ENCODE assay signal across 9 mouse cellular contexts in the genomic region with DNA sequence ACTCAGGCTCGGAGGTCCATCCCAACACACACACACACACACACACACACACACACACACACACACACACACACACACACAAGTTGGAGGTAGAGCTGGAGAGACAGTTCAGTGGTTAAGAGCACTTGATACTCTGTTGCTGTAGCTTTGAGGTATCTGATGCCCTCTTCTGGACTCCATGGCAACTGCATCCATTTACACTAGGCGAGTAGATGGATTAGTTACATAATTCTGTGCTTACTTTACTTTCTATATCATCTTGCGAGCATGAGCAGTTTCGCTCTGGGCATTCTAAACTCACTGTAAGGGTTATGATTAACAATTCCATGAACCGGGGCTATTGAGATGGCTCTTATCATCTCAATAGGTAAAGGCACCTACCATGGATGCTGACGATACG. TPM values are rescaled to one million over a fixed set of nuclear protein-coding genes. Genes with fewer than 3 reads are reported as not detected.
DNase-seq lines count a peak whose midpoint lies in the region; ATAC-seq lines count a peak whose summit lies in the region.
"Had no signal": no experiment of that assay in that cellular context is flagged by ENCODE, and none has a peak within 500 bp of the region (broad histone marks: within the 10 kb centered on the region; RNA-seq: fewer than 3 reads in every experiment).

No protein-coding gene starts in this region.

- no peak overlapping the region for H3K27ac ChIP-seq in kidney, embryonic 14.5 days (ENCODE audit: low read depth, low read length)
- no peak overlapping the region for H3K27ac ChIP-seq in intestine, embryonic 15.5 days
- H3K27ac ChIP-seq: embryonic facial prominence, embryonic 15.5 days had no signal

- intact Hi-C loops in left cerebral cortex, postnatal 4 days (cut with DNase I), result no loop called here

- no peaks in the 10 kb centered on the region for H3K9me3 ChIP-seq in kidney, embryonic 14.5 days (ENCODE audit: control insufficient read depth, low read length)
- no peaks in the 10 kb centered on the region for H3K9me3 ChIP-seq in intestine, embryonic 15.5 days
- H3K9me3 ChIP-seq: embryonic facial prominence, embryonic 15.5 days had no signal

- no peak for ATAC-seq in kidney, embryonic 14.5 days (ENCODE audit: low FRiP score, low TSS enrichment)
- peak; percentile 58 for ATAC-seq in intestine, embryonic 15.5 days

- no peak overlapping the region for H3K4me3 ChIP-seq in kidney, embryonic 14.5 days (ENCODE audit: low read length)
- H3K4me3 ChIP-seq in intestine, embryonic 15.5 days (replicated peaks), result no peak overlapping the region
- H3K4me3 ChIP-seq: embryonic facial prominence, embryonic 15.5 days had no signal

- no peaks in the 10 kb centered on the region; the same call in 1 of the 2 replicates for H3K27me3 ChIP-seq in kidney, embryonic 14.5 days (ENCODE audit: control insufficient read depth, insufficient read depth, low read length)
- no peaks in the 10 kb centered on the region for H3K27me3 ChIP-seq in intestine, embryonic 15.5 days (replicated peaks)
- H3K27me3 ChIP-seq: embryonic facial prominence, embryonic 15.5 days had no signal

- WGBS in kidney, embryonic 14.5 days, result 69% methylated on average over 7 of the region's 7 CpGs
- WGBS in intestine, embryonic 15.5 days, result 54% methylated on average over 7 of the region's 7 CpGs

- H3K4me1 ChIP-seq in kidney, embryonic 14.5 days (ENCODE audit: control insufficient read depth, insufficient read depth, low read length), result peaks cover 4% of the 10 kb centered on the region; the same call in 1 of the 2 replicates
- peaks cover 5% of the 10 kb centered on the region; the same call in 1 of the 2 replicates for H3K4me1 ChIP-seq in intestine, embryonic 15.5 days (replicated peaks)

- no peaks in the 10 kb centered on the region for H3K36me3 ChIP-seq in kidney, embryonic 14.5 days (ENCODE audit: control insufficient read depth, insufficient read depth, low read length)
- H3K36me3 ChIP-seq in intestine, embryonic 15.5 days, result no peaks in the 10 kb centered on the region
- H3K36me3 ChIP-seq: embryonic facial prominence, embryonic 15.5 days had no signal

- peak; percentile 57 for DNase-seq in kidney, adult 11 months
- peak; percentile 77 for DNase-seq in ES-CJ7 (ENCODE audit: low read depth, low spot score)
- peak; percentile 68 for DNase-seq in cerebellum, adult 9-11 months
- DNase-seq in left cerebral cortex, postnatal 4 days, result peak; percentile 35
- DNase-seq in retina, postnatal 1 day, result peak; percentile 69
- DNase-seq in gastrocnemius, postnatal 4 days (ENCODE audit: low spot score in 2 of 2), result no peak

- no peak overlapping the region for H3K4me2 ChIP-seq in kidney, embryonic 14.5 days (replicated peaks; ENCODE audit: low read depth, low read length)
- H3K4me2 ChIP-seq in intestine, embryonic 15.5 days (replicated peaks), result no peak overlapping the region
- H3K4me2 ChIP-seq: embryonic facial prominence, embryonic 15.5 days had no signal

- H3K9ac ChIP-seq in kidney, embryonic 14.5 days (ENCODE audit: low read depth, low read length), result no peak overlapping the region
- H3K9ac ChIP-seq in intestine, embryonic 15.5 days, result no peak overlapping the region
- H3K9ac ChIP-seq: embryonic facial prominence, embryonic 15.5 days had no signal

RNA-seq across cellular contexts. Expression of gene Tmem130, which starts 8.6 kb away (rescaled TPM):
- polyA plus RNA-seq in kidney, embryonic 14.5 days (2014; fragmentation: Nextera tagmentation; extraction: Ambion mirVana), result 0.12 and 0.24 TPM in 2 replicates
- 3.4 and 4.6 TPM in 2 replicates for polyA plus RNA-seq in intestine, embryonic 15.5 days (2015; fragmentation: Nextera tagmentation; extraction: Ambion mirVana)
- total RNA-seq in left cerebral cortex, postnatal 4 days (2021), result 100 to 1,000 TPM; 183 to 239 TPM
- total RNA-seq in gastrocnemius, postnatal 4 days (2021), result under 1 TPM in 1 of 2 experiments, not detected in 1; 0.23 TPM

RNA-seq across cellular contexts. Expression of gene Trrap, which starts 14.5 kb away (rescaled TPM):
- polyA plus RNA-seq in kidney, embryonic 14.5 days (2014; fragmentation: Nextera tagmentation; extraction: Ambion mirVana), result 73.2 and 110 TPM in 2 replicates
- 45.9 and 49.3 TPM in 2 replicates for polyA plus RNA-seq in intestine, embryonic 15.5 days (2015; fragmentation: Nextera tagmentation; extraction: Ambion mirVana)
- total RNA-seq in left cerebral cortex, postnatal 4 days (2021), result 100 to 1,000 TPM; 149 to 162 TPM
- total RNA-seq in gastrocnemius, postnatal 4 days (2021), result 10 to 100 TPM; 79.4 to 83.9 TPM

Comparison
In these comparisons a context has a peak if more than half of its experiments do, and no peak if none do; other contexts are left out.
1. DNase-seq: peak in kidney, adult 11 months (single experiment), ES-CJ7 (single experiment), cerebellum, adult 9-11 months (single experiment), left cerebral cortex, postnatal 4 days (single experiment) and retina, postnatal 1 day (single experiment); none in gastrocnemius, postnatal 4 days (0 of 2).
2. RNA of gene Tmem130, which starts 8.6 kb away (total RNA-seq): 183 to 239 TPM in left cerebral cortex, postnatal 4 days; 0.23 TPM in gastrocnemius, postnatal 4 days; every median in the first group is over 100 times any median in the second.